Mouse (Mus musculus) 3T3-L1 (cell line): ENCODE measurements around the gene Milr1.
"Not testable (repeated sequence)": the region's sequence is repeated elsewhere in the genome, so short reads cannot be mapped to it uniquely, and the experiment has no call there.

Experiments used
- DNase-seq: peaks from one replicate; pipeline ENCODE4 v3.0.0-alpha.2; 2015; ENCODE audit warnings: low read depth, low spot score

Milr1 gene

GRCm38 (mm10) chr11:106776960-106777359, 25.9 kb downstream of the Milr1 start:
- DNase-seq, result no peak

DNA sequence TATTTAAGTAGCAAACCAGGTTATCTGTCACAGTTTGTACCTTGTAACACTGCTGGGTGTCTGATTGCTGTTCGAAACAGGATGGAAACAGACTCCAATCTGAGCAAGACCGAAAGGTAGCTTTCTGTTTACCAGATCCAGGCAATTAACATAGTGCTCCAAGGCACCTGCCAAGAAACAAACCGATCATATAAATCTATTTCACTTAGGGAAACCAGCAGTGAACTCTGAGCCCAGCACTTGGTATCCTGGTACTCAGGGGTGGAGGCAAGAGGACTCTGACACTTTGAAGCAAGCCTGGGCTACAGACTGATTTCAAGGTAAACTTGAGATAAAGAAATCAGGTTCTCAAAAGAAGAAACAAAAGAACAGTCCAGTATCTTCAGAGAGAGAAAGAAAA, 26.4 kb downstream of the Milr1 start:
- peak; percentile 3 for DNase-seq

DNA sequence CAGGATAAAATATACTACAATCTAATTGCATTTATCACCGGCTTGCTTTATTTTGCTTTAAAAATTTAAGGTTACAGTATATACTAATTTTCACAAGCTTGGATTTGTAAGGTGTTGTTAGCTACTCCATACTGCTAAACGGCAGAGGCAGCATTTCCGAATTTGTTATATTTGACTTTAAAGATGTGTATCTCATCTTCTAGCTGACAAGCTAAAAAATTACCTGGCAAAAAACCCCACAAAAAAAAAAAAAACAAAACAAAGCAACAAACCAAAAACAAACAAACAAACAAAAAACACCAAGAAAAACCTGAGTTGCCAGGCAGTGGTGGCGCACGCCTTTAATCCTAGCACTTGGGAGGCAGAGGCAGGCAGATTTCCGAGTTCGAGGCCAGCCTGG, 27.1 kb downstream of the Milr1 start:
- DNase-seq, result no peak

DNA sequence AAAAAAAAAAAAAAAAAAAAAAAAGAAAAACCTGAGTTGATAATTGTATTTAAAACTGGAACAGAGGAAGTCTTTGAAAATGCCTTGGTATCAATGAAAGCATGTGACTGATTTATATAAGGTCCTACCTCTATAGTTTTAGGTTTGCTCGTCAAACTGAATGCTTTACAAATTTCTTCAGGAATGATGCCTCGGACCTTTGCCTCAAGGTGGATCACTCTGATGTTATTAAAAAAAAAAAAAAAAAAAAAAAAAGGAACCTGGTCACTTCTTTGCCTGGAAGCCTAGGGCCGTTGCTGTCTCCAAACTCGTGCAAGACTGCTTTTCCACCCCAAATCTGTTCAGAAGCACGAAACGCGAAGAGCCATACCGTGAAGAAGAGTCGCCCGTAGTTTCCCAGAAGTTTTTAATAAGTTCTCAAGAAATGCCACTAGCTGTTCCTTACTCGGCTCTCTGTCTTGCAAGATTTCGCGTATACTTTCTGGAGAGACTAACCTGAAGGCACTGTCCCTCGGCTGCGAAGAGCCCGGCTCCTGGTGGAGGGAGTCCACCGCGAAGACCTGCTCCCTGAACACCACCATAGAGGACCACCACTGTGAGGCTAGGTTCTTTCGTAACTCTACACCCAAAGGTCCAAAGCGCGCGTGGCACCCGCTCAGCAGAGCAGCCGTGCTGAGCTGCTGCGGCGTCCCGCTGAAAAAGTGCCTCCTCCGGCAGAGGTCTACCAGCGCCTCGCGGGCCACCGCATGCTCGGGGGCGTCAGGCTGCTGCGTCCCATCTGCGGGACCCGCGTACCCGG, 27.8 kb downstream of the Milr1 start:
- no peak for DNase-seq

DNA sequence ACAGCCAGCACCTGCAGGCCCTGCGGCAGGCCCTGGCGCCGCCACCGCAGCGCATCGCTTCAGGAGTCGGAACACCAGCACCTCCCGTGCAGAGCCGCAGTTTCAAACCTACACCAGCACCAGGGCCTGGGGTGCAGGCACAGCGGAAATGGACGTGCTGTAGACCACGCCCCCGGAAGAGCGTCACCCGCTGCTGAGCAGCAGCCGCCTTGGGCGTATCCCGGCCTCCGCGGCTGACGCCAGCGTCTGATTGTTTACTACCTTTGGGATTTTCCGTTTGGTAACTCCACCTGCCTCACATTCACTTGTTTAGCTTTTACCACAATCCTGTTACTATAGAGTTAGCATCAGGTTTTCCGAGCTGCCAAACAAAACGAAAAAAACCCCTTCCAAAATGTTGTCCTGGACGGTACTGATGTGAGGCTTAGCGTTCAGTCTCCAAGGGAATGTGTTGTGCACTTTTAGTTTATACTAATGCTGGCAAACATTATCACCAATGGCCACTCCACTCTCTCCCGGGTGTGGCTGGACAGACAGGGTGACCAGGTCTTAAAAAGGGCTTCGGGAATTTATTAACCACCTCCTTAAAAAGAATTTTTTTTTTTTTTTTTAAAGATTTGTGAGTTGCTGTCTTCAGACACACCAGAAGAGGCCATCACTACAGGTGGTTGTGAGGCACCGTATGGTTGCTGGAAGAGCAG, 28.5 kb downstream of the Milr1 start, which contains the start of gene Polg2:
Gene Polg2, minus strand, starts transcription at position 150 of the 701 bp plus-strand sequence.
- DNase-seq, result peak; percentile 96

GRCm38 (mm10) chr11:106780089-106780425, 29.0 kb downstream of the Milr1 start:
- no peak for DNase-seq

DNA sequence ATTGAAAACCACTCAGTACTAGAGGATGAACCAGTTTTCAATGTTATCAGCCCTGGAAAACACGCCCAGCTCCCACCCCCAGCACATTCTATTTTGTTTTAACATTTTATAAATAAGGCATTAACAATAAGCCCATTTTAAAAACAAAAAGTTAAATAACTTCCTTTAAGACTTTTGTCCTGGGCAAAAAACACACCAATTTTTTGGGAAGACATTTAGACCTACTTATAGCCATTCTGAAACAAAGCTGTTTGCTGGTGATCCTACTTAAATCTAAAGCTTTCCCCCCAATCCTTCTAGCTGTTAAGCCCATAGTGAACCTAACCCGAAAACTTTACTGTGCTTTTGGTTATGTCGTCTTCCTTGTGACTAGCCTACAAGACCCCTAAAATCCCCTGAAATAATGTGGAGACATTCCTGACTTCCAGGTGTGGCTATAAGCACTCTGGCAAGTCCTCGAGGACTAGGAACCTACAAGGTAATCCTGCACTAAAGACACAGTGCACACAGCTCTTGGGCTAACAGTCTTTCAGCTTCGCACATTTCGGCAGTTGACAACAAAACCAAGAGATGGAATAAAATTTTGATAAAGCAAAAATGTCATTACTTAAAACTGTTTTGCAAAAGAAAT, 29.7 kb downstream of the Milr1 start:
- peak; percentile 29 for DNase-seq

GRCm38 (mm10) chr11:106782271-106782670, 31.2 kb downstream of the Milr1 start:
- peak; percentile 3 for DNase-seq

GRCm38 (mm10) chr11:106782841-106783764, 32.1 kb downstream of the Milr1 start:
- peak; percentile 20 for DNase-seq

- peak; percentile 8 for DNase-seq
Measured at GRCm38 (mm10) chr11:106784476-106784875, 33.5 kb downstream of the Milr1 start.

- DNase-seq, result no peak
Measured at GRCm38 (mm10) chr11:106785043-106785442, 34.0 kb downstream of the Milr1 start.

GRCm38 (mm10) chr11:106787131-106788025, 36.4 kb downstream of the Milr1 start:
- DNase-seq, result peak; percentile 80

- peak; percentile 95 for DNase-seq
Measured at GRCm38 (mm10) chr11:106788026-106788774, 37.2 kb downstream of the Milr1 start.

DNA sequence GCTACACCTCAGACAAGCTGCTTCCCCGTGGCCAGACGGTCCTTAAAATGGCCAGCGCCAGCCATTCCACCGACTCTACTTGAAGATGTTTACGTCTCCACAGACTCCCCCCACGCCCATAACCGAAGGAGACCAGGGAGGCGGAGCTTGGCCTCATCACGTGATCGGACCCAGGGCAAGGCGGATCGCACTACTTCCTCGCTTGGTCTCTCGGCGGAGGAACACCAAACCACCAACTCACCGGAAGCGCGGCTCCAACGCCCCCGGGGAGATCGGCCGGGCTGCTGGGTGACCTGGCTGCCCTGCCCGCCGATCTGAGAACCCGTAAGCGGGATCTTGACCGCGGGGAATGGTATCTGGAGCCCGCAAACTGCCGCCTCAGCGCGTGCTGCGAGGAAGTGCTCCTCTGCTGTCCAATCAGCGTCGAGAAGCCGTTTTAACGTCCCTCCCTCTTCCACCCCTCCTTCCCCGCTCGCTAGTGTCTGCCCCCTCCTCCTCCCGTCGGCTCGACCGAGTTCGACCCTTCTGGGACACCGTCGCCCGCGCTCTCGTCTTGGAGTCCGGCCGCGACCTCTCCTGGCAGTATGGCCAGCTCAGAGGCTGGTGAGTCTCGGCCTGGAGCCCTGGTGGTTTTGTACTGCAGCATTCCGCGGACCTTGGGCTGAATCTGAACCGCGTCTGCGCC, 37.9 kb downstream of the Milr1 start, which contains the start of the genes Ddx5 and Cep95:
Gene Ddx5, minus strand, starts transcription at position 411 of the 685 bp plus-strand sequence.
Gene Cep95, plus strand, starts transcription at position 478 of the 685 bp plus-strand sequence.
- DNase-seq, result peak; percentile 98

- peak; percentile 60 for DNase-seq
Measured at GRCm38 (mm10) chr11:106789649-106790048, 38.6 kb downstream of the Milr1 start.

DNA sequence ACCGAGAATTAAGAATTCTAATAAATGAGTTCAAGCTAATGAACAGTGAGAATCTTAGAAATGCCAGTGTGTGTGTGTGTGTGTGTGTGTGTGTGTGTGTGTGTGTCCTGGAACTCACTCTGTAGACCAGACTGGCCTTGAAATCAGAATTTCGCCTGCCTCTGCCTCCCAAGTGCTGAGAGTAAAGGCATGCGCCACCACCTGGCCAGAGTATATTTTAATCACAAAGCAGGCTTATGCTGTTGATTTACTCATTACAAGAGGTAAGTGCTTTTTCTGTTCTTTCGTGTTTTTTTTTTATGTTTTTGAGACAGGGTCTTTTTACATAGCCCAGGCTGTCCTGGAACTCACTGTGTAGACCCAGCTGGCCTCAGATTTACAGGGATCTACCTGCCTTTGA, 42.8 kb downstream of the Milr1 start:
- DNase-seq, result peak; percentile 49

DNA sequence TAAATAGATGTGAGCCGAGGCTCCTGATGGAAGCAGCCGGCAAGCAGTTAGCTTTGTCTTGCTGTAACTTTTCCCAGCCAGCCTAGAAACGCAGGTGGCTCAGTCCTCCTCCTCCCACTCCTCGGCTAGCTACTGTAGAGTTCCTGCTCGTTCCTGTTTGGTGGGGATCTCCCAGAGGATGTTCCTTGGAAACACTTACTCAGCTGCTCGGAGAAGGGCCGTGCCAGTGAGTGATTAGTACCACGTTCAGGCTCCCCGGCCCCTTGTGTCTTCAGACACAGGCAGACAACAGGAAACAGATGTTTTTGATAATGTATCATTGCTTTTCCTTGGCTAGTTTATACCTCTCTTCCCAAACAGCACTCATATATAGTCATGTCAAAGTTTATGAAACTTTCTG, 44.7 kb downstream of the Milr1 start:
- DNase-seq, result peak; percentile 96

DNA sequence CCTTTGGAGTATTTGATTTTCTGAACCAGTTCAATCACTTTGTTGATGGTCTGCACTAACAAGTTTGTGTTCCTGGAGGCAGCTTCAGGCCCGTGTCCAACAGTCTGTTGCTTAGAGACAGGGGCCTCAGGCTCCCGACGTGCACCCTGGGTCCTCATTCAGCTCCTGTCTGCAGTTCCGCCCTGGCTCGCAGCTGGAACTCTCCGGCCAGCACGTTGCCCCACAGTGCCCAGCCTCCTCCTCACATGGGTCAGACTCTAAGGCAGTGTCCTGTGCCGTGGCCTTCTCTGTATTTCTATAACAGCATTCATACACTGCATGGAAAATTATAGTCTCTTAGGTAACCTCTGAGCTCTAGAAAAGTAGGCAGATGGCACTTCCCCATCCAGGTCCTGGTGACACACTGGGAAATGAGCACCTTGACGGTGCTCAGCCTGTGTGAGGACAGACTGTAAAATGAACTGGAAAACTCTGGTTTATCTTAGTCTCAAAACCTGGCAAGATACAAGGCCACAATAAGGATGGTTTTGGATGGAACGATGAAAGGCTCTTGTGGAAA, 51.1 kb downstream of the Milr1 start:
- DNase-seq, result no peak

DNA sequence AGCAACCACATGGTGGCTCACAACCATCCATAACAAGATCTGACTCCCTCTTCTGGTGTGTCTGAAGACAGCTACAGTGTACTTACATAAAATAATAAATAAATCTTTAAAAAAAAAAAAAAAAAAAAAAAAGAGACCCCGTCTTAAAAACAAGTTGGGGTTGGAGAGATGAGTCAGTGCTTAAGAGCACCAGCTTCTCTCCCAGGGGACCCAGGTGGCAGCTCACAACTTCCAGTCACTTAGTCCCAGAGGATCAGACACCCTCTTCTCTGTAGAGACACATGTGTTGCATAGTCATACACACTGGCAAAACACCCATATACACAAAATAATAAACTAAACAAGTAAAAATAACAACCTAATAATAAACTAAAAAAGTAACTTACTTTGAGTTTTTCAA, 56.4 kb downstream of the Milr1 start:
- DNase-seq, result not testable (repeated sequence)
